Mouse (Mus musculus): ENCODE data around the gene Dynll1.
A peak's percentile ranks its signal among the peaks of the same experiment; 100 is the strongest.

The Dynll1 gene

GRCm38 (mm10) chr5:115300792-115301614 lies at the start of gene Dynll1:
Gene Dynll1 (minus strand): TSS chr5:115300999.
- DNase-seq (ENCODE audit: low read depth) = peak; percentile 100

DNA sequence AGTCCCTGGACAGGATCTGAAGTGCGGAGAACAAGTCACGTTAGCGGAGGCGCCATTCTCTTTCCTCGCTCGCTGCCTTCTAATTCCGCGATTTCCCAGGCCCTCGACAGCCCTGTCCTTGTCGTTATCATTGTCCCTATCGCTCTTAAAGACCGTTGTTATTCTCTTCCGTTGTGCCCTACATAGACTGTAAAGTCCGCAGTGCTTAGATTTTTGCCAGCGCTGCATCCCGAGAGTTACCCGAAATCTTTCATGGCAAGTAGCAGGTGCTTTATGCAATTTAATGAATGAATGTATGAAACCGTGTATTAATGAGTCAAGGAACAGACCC lies 48.4 kb upstream of the Dynll1 start:
- no peak for DNase-seq (ENCODE audit: low read depth)

GRCm38 (mm10) chr5:115348546-115349224 lies 47.9 kb upstream of the Dynll1 start, which contains the start of gene Cox6a1:
Gene Cox6a1 (minus strand): TSS chr5:115348981.
- peak; percentile 100 for DNase-seq (ENCODE audit: low read depth)

DNA sequence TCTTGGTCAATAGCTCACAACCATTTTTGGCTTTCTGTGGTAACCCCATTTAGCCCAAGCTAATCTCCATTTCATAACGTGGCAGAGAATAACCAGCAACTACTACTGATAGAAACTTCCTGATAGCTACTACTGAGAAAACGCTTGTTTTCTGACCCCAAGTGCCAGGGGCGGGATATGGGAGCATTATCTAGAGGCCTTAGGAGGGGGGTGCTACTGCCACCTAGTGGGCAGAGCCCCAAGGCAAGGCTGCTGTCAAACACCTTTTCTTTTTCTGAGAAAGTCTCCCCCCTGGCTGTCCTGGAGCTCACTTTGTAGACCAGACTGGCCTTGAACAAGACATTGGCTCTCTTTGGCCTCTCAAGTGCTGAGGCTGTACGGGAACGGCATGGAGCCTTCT lies 46.8 kb upstream of the Dynll1 start:
- peak; percentile 93 for DNase-seq (ENCODE audit: low read depth)

DNA sequence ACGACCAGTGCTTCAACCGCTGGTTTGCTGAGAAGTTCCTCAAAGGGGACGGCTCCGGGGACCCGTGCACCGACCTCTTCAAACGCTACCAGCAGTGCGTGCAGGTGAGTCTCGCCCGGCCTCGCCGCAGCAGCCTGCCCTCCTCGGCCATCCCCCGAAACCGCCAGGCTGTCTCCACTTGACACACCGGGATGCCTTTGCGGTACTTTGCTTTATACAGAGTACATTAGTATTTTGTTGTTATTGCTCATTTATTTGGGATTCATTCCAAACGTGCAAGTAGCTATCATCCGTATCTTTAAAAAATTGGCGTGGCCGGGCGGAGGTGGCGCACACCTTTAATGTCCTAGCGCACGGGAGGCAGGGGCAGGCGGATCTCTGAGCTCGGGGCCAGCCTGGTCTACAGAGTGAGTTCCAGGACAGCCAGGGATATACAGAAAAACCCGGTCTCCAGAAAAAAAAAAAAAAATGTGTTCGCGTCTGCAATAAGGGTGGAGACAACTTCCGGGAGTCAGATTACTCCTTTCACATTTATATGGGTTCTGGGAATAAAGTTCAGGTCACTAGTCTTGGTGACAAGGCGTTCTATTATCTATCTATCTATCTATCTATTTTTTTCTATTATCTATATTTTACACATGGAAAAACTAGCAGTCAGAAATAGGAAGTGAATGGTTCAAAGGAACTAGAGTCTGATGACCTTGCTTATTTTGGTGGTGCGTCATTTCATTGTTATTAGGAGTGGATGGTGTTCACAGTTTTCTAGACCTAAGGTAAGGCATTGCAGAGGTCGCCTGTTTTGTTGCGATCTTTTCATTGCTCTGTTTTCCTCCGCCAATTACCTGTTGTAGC lies 40.7 kb upstream of the Dynll1 start:
- no peak for DNase-seq (ENCODE audit: low read depth)

GRCm38 (mm10) chr5:115340577-115341313 lies 39.9 kb upstream of the Dynll1 start, which contains the start of the genes Gatc and Triap1:
Gene Gatc (minus strand): TSS chr5:115341178.
Gene Triap1 (plus strand): TSS chr5:115341225.
- DNase-seq (ENCODE audit: low read depth) = peak; percentile 92

DNA sequence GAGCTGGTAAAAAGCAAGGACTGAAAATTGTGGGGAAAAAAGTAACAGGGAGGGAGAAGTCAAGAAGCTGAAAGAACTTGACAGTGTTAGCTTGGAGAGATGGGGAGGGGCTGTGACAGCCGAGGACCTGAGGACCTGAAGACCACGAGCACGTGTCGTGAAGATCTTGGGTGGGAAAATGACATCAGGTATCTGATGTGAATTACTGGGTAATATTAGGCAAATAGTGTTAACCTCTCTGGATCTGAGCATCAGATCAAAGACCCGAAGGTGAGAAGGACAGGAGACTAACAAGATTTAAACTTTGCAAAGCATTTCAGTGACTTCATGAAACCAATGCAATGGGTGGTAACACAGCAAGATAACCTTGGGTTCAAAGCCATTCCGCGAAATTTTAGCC lies 39.2 kb upstream of the Dynll1 start:
- peak; percentile 33 for DNase-seq (ENCODE audit: low read depth)

- no peak for DNase-seq (ENCODE audit: low read depth)
These were observed 32.8 kb upstream of the Dynll1 start for GRCm38 (mm10) chr5:115333626-115334025.

DNA sequence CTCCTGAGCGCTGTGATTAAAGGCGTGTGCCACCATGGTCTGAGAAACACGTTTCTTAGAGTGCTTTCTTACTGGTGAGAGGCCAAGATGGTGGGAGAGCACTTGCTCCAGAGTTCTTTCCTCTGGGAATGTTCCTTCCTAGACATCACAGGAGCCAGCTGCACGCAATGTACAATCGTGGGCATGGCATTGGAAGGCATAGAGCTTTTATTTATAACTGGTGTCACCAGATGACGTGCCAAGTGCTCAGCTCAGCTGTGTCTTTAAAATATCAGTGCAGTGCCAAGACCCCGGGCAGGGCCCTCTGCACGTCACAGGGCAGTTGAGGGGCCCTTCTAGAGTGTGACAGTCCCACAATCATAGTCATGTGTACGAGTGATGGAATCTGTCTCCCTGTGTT lies 30.2 kb upstream of the Dynll1 start:
- DNase-seq (ENCODE audit: low read depth) = no peak

DNA sequence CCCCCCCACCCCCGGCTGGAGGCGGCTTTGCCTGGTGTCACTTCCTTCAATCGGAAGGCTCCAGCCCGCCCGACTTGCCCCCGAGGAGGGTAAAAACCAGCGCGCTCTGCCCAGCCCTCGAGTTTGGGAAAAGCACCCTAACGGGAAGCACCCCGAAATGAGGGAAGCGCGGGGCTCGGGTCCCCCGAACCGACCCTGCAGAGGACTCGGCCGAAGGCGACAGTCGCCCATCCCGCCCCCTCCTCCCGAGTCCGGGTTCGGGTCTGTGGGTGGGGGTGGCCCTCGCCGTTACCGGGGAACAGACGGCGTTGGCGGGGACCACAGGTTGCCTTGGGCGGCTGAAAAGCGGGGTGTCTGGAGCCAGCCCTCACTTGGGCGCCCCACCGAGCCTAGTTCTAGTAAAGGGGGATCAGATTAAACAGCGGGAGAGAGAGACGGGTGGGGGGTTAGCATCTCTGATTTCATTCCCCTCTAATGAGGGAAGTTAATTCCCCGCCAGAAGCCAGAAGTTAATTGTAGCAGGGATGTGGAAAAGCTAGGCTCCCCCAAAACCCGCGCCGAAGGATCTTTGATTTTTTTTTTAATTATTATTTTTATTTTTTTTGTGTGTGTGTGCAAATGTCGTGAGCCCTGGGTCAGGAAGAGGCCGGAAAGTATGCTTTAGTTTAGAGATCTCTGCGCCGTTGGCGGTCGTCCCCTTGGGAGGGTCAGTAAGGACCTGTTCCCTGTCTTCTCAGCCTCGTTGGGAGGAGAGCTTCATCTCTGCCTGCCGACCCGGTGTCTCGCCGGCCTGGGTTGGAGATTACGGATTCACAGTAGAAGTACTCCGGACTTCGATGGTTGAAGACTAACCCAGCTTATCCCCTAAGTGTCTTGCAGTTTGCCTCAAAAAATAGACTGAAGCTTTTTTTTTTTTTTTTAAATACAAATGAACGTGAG lies 27.1 kb upstream of the Dynll1 start:
- peak; percentile 51 for DNase-seq (ENCODE audit: low read depth)

DNA sequence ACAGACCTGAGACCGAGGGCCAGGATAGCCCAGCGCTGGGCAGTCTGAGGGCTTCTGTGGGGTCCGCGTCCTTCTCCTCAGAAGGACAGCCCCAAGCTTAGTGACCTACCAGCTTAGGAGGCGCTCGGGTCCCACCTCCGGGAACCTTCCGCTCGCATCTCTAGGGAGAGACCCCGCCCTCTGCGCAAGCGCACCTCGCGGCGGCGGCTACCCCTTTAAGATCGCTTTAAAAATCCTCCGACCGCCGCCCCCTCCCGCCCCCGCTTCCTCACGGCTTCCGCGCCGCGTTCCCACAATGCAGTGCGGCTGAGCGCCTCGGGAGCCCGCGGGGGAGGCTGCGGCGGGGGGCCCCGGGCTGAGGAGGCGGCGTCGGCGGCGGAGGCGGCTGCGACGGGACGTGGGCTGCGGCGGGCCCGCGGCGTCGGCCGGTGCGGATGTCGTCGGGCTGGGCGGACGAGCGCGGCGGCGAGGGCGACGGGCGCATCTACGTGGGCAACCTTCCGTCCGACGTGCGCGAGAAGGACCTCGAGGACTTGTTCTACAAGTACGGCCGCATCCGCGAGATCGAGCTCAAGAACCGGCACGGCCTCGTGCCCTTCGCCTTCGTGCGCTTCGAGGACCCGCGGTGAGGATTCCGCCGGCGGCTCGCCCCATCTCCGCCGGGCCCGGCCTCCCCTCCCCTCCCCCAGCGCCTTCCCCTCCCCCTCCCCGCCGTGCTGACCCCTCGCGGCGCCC lies 26.2 kb upstream of the Dynll1 start, which contains the start of gene Srsf9:
Gene Srsf9, plus strand, starts transcription at position 303 of the 735 bp plus-strand sequence.
- peak; percentile 97 for DNase-seq (ENCODE audit: low read depth)

DNA sequence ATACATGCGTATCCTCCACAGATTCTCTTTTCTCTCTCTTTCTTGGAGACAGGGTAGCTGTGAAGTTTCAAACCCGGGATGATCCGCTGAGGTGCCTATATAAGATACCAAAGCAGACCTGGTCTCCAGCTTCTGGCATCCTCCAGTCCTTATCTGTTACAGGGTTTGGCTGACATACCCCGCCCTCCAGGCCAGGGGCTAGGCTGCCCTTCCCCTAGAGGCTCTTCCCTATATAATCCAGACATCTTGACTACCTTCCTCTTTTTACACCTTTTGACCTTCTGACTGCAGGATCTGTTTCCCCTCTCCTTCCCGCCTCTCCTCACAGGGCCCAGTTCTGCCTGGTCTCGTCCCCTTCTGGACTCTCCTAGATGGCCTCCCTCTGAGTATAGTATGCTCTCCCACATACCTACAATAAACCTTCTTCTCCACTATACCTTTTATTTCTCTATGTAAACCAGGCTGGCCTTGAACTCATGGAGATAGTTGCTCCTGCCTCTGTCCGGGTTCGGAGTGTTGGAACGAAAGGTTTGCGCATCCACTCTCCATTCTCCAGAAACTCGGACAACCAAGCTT lies 25.5 kb upstream of the Dynll1 start:
- DNase-seq (ENCODE audit: low read depth) = no peak

- peak; percentile 63 for DNase-seq (ENCODE audit: low read depth)
These were observed 18.5 kb upstream of the Dynll1 start for GRCm38 (mm10) chr5:115319004-115319940.

DNA sequence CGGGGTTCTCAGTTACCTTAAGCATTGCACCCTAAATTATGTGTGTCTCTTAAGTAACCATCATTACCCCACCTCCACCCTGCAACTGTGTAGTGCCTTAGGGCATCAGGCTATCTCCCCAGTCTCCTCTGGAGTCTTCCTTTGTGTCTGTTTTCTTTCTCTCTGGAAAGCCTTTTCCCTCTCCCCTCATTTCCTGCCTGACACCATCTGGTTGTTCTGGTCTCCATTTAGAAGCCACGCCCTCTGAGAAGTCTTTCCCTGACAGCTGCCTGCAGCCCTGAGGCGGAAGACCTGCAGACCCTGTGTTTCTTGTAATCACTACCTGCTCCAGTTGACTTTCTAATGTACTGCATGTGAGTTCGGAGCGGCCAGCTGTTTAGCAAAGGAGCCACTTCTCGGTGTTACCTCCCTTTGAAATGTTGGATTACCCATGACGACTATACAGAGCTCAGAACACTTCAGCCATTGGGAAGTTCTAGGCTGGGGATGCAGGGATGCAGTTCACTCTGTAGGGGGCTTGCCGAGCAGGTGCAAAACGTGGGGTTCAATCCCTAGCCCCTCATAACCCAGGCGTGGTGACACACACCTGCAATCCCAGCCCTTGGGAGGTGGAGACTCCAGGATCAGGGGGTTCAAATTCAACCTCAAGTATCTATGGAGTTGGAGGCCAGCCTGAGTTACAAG lies 17.0 kb upstream of the Dynll1 start:
- DNase-seq (ENCODE audit: low read depth) = peak; percentile 44

GRCm38 (mm10) chr5:115316968-115317644 lies 16.3 kb upstream of the Dynll1 start:
- DNase-seq (ENCODE audit: low read depth) = no peak

- peak; percentile 56 for DNase-seq (ENCODE audit: low read depth)
These were observed 12.8 kb upstream of the Dynll1 start for GRCm38 (mm10) chr5:115313668-115313943.
